Mouse (Mus musculus): ENCODE measurements around the gene Cyth1.
A peak's percentile ranks its signal among the peaks of the same experiment; 100 is the strongest.

DNA sequence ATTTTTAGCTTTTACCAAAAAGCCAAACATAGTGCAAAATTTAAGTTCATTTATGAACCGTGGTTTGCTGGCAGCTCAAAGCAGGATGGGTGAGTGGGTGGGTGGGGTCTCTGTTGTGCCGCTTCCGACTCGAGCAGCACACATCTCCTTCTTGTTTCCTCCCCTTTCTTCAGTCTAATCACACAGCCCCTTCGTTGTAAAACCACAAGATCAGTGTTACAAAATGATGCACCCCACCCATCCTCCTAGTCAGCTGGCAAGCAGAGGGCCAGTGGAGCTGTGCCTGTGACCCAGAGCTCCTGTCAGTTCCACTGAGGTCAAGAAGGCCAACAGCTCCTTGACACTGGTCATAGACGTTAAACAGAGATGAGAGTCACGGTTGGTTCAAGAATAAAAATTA is 20.7 kb downstream of the Cyth1 start:
- TF ChIP-seq CTCF (IDR thresholded peaks at IDR 0.05 in 2 of 3, conservative IDR thresholded peaks at IDR 0.05 in 1 of 3; ENCODE audit: control insufficient read depth in 1 of 3, insufficient read depth in 1 of 3, low read depth in 2 of 3, low read length in 3 of 3, poor library complexity in 1 of 3, severe bottlenecking in 1 of 3) (no peak), POLR2A (IDR thresholded peaks at IDR 0.05; ENCODE audit: control insufficient read depth in 1 of 2, insufficient read depth in 1 of 2, low read depth in 1 of 2, low read length in 2 of 2, poor library complexity in 1 of 2) (no peak), TBP (IDR thresholded peaks at IDR 0.05; ENCODE audit: low read depth, low read length) (no peak), TCF12 (IDR thresholded peaks at IDR 0.05; ENCODE audit: low read depth, low read length) (0 out of 2 replicates have a peak, but pooled peaks have one; percentile 8), SMC3 (IDR thresholded peaks at IDR 0.05; ENCODE audit: low read depth, low read length) (no peak), MAZ (IDR thresholded peaks at IDR 0.05; ENCODE audit: low read depth, low read length) (no peak), ZC3H11A (IDR thresholded peaks at IDR 0.05; ENCODE audit: low read depth, low read length) (no peak), GATA1 (IDR thresholded peaks at IDR 0.05; ENCODE audit: low read depth, low read length) (no peak), RAD21 (IDR thresholded peaks at IDR 0.05; ENCODE audit: low read depth, low read length) (no peak), POLR2AphosphoS2 (IDR thresholded peaks at IDR 0.05; ENCODE audit: low read length) (no peak), ZNF384 (IDR thresholded peaks at IDR 0.05; ENCODE audit: low read depth, low read length) (no peak)

All from MEL (cell line).